Mouse (Mus musculus): ENCODE measurements around the gene Gm20388. TPM values are rescaled to one million over a fixed set of nuclear protein-coding genes. Genes with fewer than 3 reads are reported as not detected.

Gene Gm20388
- polyA plus RNA-seq, 1 experiment: 18.7 TPM

DNA sequence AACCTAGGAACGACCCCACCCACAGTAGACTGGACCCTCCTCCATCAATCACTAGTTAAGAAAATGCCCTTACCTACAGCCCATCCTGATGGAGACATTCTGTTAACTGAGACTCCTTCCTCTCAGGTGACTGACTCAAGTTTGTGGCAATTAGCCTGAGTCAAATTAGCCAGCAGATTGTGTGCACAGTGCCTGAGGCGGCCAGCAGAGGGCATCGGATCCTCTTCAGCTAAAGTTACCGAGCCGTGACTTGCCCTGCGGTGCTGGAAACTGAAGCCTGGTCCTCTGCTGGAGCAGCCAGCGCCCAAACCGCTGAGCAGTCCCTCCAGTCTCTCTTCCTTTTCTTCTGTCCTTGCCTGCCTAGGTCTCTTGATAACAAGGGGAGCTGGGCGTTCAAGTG is 56.8 kb downstream of the Gm20388 start:
- no peak overlapping the region for H3K4me3 ChIP-seq (replicated peaks; ENCODE audit: insufficient read depth, low read depth, low read length)
- 92% methylated on average over 9 of the region's 9 CpGs for WGBS
- TF ChIP-seq POLR2A (IDR thresholded peaks at IDR 0.05; ENCODE audit: borderline replicate concordance, insufficient read depth, low read length): no peak
- TF ChIP-seq CTCF (IDR thresholded peaks at IDR 0.05; ENCODE audit: borderline replicate concordance, insufficient read depth, low read depth, low read length): no peak

DNA sequence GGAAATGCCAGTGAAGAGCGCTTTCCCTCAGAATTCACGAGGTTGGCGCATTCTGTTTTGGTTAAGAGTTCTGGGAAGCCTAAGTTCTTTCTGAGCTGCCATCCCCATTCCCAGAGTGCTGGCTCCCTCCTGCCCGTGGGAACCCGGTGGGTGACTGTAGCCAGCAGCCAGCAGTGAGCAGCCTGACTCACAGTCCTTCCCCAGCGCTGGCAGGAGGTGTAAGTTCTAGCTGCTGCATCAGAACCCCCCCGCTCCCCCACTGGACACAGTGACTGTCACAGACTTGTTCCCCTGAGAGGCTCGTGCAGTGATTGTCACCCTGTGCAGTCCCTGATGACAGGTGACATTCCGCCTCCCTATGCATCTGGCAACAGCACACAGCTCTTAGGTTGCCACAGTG is 59.5 kb downstream of the Gm20388 start:
- DNase-seq: no peak
- no peak overlapping the region for H3K27ac ChIP-seq (ENCODE audit: insufficient read depth, low read length)
- no peak overlapping the region for H3K4me3 ChIP-seq (replicated peaks; ENCODE audit: insufficient read depth, low read depth, low read length)
- H3K4me1 ChIP-seq (ENCODE audit: control insufficient read depth, insufficient read depth, low read length): no peaks in the 10 kb centered on the region
- no peaks in the 10 kb centered on the region for H3K27me3 ChIP-seq (ENCODE audit: control insufficient read depth, insufficient read depth, low read length)
- WGBS: 45% methylated on average over 9 of the region's 9 CpGs
- no peak for TF ChIP-seq CTCF (IDR thresholded peaks at IDR 0.05; ENCODE audit: borderline replicate concordance, insufficient read depth, low read depth, low read length)

More for the DNA sequence above, 56.8 kb downstream of the Gm20388 start:
- Histone ChIP-seq H3K27me3 (ENCODE audit: control insufficient read depth, insufficient read depth, low read length) (no peaks in the 10 kb centered on the region), H3K4me1 (ENCODE audit: control insufficient read depth, insufficient read depth, low read length) (no peaks in the 10 kb centered on the region; the same call in 1 of the 2 replicates), H3K27ac (ENCODE audit: insufficient read depth, low read length) (no peak overlapping the region)
- no peak for DNase-seq

DNA sequence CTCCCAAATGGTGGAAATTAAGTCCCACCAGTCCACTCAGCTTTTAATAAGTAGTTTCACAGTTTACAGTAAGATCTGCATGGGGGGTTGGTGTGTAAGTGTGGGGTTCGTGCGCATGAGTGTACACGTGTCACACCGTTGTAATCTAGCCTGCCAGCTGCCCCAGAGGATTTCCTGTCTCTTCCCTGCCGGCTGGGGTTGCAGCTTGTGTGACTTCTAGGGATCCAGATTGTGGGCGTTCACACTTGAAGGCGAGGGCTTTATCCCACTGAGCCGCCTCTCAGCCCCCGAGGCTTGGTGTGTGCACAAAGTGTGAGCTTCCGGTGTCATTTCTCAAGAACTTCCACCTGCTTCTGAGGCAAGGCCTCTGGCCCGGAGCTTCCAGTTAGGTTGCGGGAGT is 61.9 kb downstream of the Gm20388 start:
- TF ChIP-seq POLR2A (IDR thresholded peaks at IDR 0.05; ENCODE audit: borderline replicate concordance, insufficient read depth, low read length): no peak
- TF ChIP-seq CTCF (IDR thresholded peaks at IDR 0.05; ENCODE audit: borderline replicate concordance, insufficient read depth, low read depth, low read length): no peak
- no peak overlapping the region for H3K27ac ChIP-seq (ENCODE audit: insufficient read depth, low read length)
- no peaks in the 10 kb centered on the region for H3K4me1 ChIP-seq (ENCODE audit: control insufficient read depth, insufficient read depth, low read length)
- 74% methylated on average over 12 of the region's 12 CpGs for WGBS
- H3K27me3 ChIP-seq (ENCODE audit: control insufficient read depth, insufficient read depth, low read length): no peaks in the 10 kb centered on the region
- no peak overlapping the region for H3K4me3 ChIP-seq (replicated peaks; ENCODE audit: insufficient read depth, low read depth, low read length)
- no peak for DNase-seq

DNA sequence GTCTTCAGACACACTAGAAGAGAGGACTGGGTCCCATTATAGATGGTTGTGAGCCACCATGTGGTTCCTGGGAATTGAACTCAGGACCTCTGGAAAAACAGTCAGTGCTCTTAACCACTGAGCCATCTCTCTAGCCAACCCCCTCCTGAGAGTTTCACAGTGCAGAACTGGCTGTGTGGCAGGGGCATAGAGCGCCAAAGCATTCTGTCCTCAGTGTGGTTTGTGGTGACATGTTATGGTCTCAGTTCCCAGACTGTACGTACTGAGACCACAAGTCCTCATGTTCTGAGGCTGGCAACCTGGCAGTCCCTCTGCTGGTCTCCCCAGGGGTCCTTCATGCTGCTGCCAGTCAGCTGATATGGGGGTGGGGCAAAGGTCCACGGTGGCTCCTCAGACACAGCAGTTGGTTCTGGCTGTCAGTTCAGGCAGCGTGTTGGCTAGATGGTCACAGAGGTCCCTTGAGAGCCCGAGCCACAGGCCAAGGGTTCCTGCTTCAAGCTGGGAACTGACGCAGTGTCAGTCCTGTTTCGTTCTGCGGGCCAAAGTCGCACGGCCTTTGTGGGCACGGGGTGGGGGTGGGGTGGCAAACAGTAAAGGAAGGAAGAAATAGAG is 68.2 kb downstream of the Gm20388 start:
- no peaks in the 10 kb centered on the region for H3K27me3 ChIP-seq (ENCODE audit: control insufficient read depth, insufficient read depth, low read length)
- WGBS: 19% methylated on average over 11 of the region's 11 CpGs
- H3K4me3 ChIP-seq (replicated peaks; ENCODE audit: insufficient read depth, low read depth, low read length): no peak overlapping the region
- no peak for TF ChIP-seq POLR2A (IDR thresholded peaks at IDR 0.05; ENCODE audit: borderline replicate concordance, insufficient read depth, low read length)
- no peak for TF ChIP-seq CTCF (IDR thresholded peaks at IDR 0.05; ENCODE audit: borderline replicate concordance, insufficient read depth, low read depth, low read length)
- no peak overlapping the region for H3K27ac ChIP-seq (ENCODE audit: insufficient read depth, low read length)
- H3K4me1 ChIP-seq (ENCODE audit: control insufficient read depth, insufficient read depth, low read length): peaks cover 9% of the 10 kb centered on the region; the same call in 1 of the 2 replicates
- DNase-seq: peak; percentile 25 to 38

DNA sequence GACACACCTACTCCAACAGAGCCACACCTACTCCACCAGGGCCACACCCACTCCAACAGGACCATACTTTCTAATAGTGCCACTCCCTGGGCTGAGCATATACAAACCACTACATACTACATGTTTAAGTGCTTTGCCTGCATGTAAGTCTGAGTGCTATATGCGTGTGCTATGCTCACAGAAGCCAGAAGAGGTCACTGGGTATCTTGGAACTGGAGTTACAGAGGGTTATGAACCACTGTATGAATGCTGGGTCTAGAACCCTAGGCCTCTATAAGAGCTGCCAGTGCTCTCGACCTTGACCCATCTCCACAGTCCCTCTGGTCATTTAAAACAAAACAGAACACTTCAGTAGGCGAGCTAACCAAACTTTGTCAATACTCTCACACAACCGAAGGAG is 70.6 kb downstream of the Gm20388 start:
- Histone ChIP-seq H3K4me3 (replicated peaks; ENCODE audit: insufficient read depth, low read depth, low read length) (no peak overlapping the region), H3K27me3 (ENCODE audit: control insufficient read depth, insufficient read depth, low read length) (no peaks in the 10 kb centered on the region), H3K27ac (ENCODE audit: insufficient read depth, low read length) (no peak overlapping the region), H3K4me1 (ENCODE audit: control insufficient read depth, insufficient read depth, low read length) (peaks cover 9% of the 10 kb centered on the region; the same call in 1 of the 2 replicates)
- TF ChIP-seq CTCF (IDR thresholded peaks at IDR 0.05; ENCODE audit: borderline replicate concordance, insufficient read depth, low read depth, low read length): no peak
- no peak for TF ChIP-seq POLR2A (IDR thresholded peaks at IDR 0.05; ENCODE audit: borderline replicate concordance, insufficient read depth, low read length)
- DNase-seq: no peak
- WGBS: 85% methylated on average over 4 of the region's 4 CpGs

DNA sequence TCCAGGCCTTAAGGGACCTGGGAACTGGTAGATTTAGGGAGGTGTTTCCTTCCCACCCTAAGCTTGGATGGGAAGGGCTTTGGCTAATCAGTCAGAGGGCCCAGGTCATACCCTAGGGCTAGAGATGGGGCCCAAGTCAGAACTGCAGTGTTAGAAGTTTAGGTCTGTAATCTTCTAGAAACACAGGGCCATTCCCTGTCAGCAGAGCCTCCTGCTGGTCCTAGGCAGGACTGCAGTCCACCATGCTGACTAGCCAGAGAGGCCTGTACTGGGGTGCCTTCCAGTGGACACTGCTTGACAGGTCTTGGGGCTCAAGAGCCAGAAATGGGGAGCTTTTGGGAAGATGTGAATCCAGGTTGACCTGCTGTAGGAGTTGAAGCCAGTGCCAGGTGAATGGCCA is 73.4 kb downstream of the Gm20388 start:
- TF ChIP-seq CTCF (IDR thresholded peaks at IDR 0.05; ENCODE audit: borderline replicate concordance, insufficient read depth, low read depth, low read length) (0 out of 2 replicates have a peak, but pooled peaks have one; percentile 22), POLR2A (IDR thresholded peaks at IDR 0.05; ENCODE audit: borderline replicate concordance, insufficient read depth, low read length) (no peak)
- DNase-seq: no peak
- H3K27ac ChIP-seq (ENCODE audit: insufficient read depth, low read length): no peak overlapping the region
- H3K4me3 ChIP-seq (replicated peaks; ENCODE audit: insufficient read depth, low read depth, low read length): no peak overlapping the region
- peaks cover 12% of the 10 kb centered on the region for H3K4me1 ChIP-seq (ENCODE audit: control insufficient read depth, insufficient read depth, low read length)
- no peaks in the 10 kb centered on the region for H3K27me3 ChIP-seq (ENCODE audit: control insufficient read depth, insufficient read depth, low read length)

DNA sequence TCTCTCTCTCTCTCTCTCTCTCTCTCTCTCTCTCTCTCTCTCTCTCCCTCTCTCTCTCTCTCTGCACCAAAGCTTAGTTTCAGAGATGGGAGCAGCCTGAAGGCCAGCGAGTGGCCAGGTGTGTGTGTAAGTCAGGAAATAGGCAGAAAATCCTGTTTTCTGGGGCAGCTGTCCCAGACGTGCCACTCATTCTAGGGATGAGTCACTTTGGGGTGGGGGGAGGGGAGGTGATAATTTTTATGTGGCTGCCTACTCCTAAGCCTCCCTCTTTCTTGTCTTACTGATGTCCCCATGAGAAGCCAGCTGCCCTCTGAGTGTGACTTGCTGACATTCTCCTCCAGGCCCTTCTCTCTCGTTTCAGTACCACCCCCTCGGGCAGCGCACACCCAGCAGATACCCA is 75.5 kb downstream of the Gm20388 start:
- H3K27ac ChIP-seq (ENCODE audit: insufficient read depth, low read length): no peak overlapping the region
- H3K4me3 ChIP-seq (replicated peaks; ENCODE audit: insufficient read depth, low read depth, low read length): no peak overlapping the region
- no peak for DNase-seq
- TF ChIP-seq POLR2A (IDR thresholded peaks at IDR 0.05; ENCODE audit: borderline replicate concordance, insufficient read depth, low read length) (no peak), CTCF (IDR thresholded peaks at IDR 0.05; ENCODE audit: borderline replicate concordance, insufficient read depth, low read depth, low read length) (no peak)
- H3K4me1 ChIP-seq (ENCODE audit: control insufficient read depth, insufficient read depth, low read length): peaks cover 8% of the 10 kb centered on the region
- no peaks in the 10 kb centered on the region for H3K27me3 ChIP-seq (ENCODE audit: control insufficient read depth, insufficient read depth, low read length)
- WGBS: 80% methylated on average over 5 of the region's 5 CpGs

DNA sequence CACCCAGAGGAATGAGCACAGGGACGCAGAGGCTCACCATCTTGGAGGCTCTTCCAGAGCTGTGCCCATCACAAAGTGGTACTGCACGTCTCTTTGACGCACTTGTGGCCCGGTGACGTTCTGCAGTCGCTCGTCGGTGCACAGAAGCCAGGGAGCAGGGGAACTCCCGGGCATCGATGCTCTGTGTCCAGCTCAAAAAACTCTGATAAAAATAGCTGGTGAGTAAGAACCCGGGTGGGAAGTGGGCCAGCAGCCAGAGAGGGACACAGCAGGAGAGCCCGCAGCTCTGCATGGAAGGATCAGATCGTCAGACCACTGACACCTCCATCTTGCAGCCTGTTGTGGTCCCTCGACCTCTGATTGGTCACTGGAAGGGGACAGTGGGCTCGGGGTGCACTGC is 77.4 kb downstream of the Gm20388 start:
- H3K27ac ChIP-seq (ENCODE audit: insufficient read depth, low read length): no peak overlapping the region
- no peak overlapping the region for H3K4me3 ChIP-seq (replicated peaks; ENCODE audit: insufficient read depth, low read depth, low read length)
- peaks cover 8% of the 10 kb centered on the region for H3K4me1 ChIP-seq (ENCODE audit: control insufficient read depth, insufficient read depth, low read length)
- H3K27me3 ChIP-seq (ENCODE audit: control insufficient read depth, insufficient read depth, low read length): no peaks in the 10 kb centered on the region; the same call in 1 of the 2 replicates
- WGBS: 13% methylated on average over 15 of the region's 15 CpGs
- peak; percentile 51 to 62 for DNase-seq
- TF ChIP-seq POLR2A (IDR thresholded peaks at IDR 0.05; ENCODE audit: borderline replicate concordance, insufficient read depth, low read length) (no peak), CTCF (IDR thresholded peaks at IDR 0.05; ENCODE audit: borderline replicate concordance, insufficient read depth, low read depth, low read length) (no peak)
